Mouse (Mus musculus): ENCODE data around the gene Gbp8. TPM values are rescaled to one million over a fixed set of nuclear protein-coding genes. Genes with fewer than 3 reads are reported as not detected.

Gbp8 gene
- polyA plus RNA-seq, 1 experiment from 2014 or later, result 0.29 TPM

DNA sequence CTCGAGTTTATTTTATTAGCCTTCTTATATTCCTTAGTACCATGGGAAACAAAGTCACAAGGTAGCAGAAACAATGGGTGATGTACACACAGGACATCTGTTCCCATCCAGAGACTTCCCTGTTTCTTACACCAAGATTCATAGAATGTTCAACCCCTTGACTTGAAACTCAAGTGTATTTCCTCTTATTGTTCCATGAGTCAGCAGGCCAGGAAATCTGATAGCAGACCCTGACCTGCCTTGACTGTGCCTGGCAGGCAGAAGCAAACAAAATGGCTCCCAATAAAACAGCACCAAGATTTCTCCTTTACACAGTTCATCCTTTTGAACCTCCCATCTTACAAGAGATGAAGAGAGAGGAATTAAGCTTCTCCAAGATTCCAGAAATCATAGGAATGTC is 126.8 kb downstream of the Gbp8 start:
- peaks cover 7% of the 10 kb centered on the region; the same call in 1 of the 2 replicates for H3K9me3 ChIP-seq
- no peaks in the 10 kb centered on the region for H3K4me1 ChIP-seq
- no peak overlapping the region for H3K4me3 ChIP-seq
- 82% methylated on average over 1 of the region's 1 CpGs for WGBS
- no peak overlapping the region for H3K27ac ChIP-seq (replicated peaks)
- H3K36me3 ChIP-seq (replicated peaks), result no peaks in the 10 kb centered on the region
- no peak for DNase-seq (ENCODE audit: low spot score)
- H3K27me3 ChIP-seq (replicated peaks; ENCODE audit: low read depth, poor library complexity, severe bottlenecking), result no peaks in the 10 kb centered on the region

DNA sequence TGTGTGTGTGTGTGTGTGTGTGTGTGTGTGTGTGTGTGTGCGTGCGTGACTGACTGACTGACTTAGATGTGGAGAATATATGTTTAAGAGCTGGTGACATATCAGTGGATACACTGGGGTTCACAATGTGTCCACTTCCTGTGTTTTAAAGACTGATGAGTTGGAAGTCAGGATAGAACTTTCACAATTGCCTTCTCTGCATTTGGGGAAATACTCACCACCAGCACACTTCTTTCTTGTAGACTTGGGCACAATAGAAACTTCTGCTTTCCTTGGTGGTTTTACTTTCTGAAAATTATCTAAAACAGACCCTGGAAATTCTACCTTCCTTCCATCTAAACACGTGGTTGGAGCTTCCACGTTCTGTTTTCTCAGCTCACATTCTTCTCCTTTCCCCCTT is 127.8 kb downstream of the Gbp8 start:
- no peaks in the 10 kb centered on the region for H3K4me1 ChIP-seq
- 89% methylated on average over 4 of the region's 4 CpGs for WGBS
- H3K27me3 ChIP-seq (replicated peaks; ENCODE audit: low read depth, poor library complexity, severe bottlenecking), result no peaks in the 10 kb centered on the region
- H3K9me3 ChIP-seq, result peaks cover 7% of the 10 kb centered on the region; the same call in 1 of the 2 replicates
- no peak for DNase-seq (ENCODE audit: low spot score)
- H3K4me3 ChIP-seq, result no peak overlapping the region
- no peaks in the 10 kb centered on the region for H3K36me3 ChIP-seq (replicated peaks)
- H3K27ac ChIP-seq (replicated peaks), result no peak overlapping the region

DNA sequence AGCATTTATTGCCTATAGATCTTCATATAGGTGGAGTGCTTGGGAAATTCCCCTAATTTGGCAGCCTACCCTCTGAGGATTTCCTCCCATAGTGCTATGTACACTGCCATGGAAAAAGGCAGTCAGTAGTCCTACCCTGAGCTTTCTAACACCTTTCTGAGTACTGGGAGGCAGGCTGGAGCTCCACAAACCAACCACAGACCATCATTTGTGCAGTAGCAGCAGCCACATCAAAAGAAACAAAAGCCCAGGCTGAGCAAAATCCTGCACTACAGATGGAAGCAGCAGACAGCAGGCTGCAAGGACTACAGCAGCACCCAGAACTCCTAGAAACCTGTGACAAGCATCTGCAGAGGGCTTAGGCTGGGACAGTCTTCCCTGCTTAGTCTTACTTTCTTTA is 129.0 kb downstream of the Gbp8 start:
- H3K27me3 ChIP-seq (replicated peaks; ENCODE audit: low read depth, poor library complexity, severe bottlenecking), result no peaks in the 10 kb centered on the region
- peaks cover 6% of the 10 kb centered on the region; the same call in 1 of the 2 replicates for H3K9me3 ChIP-seq
- no peaks in the 10 kb centered on the region for H3K4me1 ChIP-seq
- H3K36me3 ChIP-seq (replicated peaks), result no peaks in the 10 kb centered on the region
- no peak overlapping the region for H3K27ac ChIP-seq (replicated peaks)
- no peak overlapping the region for H3K4me3 ChIP-seq
- DNase-seq (ENCODE audit: low spot score), result no peak

DNA sequence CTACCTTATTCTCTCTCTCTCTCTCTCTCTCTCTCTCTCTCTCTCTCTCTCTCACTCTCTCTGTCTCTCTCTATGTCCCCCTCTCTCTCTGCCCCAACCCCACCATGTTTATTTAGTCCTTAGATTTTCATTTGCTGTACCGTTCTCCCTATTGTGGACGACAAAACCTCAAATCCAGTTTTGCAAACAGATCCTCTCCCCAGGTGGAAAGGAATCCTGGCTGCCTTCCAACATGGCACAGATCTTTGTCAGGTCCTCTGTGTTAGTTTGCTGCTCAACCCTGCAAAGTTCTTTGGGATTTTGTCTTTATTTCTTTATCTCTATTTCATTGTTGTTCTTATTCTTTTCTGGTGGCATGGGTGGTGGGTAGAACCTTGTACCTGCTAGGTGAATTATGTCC is 149.9 kb downstream of the Gbp8 start:
- Histone ChIP-seq H3K4me3 (no peak overlapping the region), H3K9me3 (peaks cover 6% of the 10 kb centered on the region; the same call in 1 of the 2 replicates), H3K36me3 (replicated peaks) (no peaks in the 10 kb centered on the region), H3K27ac (replicated peaks) (no peak overlapping the region), H3K27me3 (replicated peaks; ENCODE audit: low read depth, poor library complexity, severe bottlenecking) (no peaks in the 10 kb centered on the region), H3K4me1 (no peaks in the 10 kb centered on the region)
- WGBS, result 90% methylated on average over 2 of the region's 2 CpGs
- no peak for DNase-seq (ENCODE audit: low spot score)

DNA sequence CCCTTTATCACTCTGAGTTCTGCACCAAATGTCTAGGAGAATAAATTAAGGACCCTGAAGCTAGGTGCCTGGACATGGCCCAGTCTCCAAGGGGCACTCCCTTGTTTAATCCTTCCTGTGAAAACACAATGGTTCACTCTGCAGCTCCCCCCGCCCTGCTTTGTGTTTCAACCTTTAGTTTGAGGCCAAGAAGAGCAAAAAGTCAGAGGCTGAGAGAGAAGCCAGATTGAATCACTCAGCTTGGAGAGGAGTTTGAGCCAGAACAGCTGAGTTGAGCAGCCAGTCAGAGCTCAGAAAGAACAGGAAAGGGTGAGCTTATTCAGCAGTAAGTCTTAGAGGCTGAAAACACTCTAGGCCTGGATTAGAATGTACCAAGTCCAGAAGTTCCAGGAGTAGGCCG is 151.3 kb downstream of the Gbp8 start:
- H3K36me3 ChIP-seq (replicated peaks), result no peaks in the 10 kb centered on the region
- WGBS, result 55% methylated on average over 2 of the region's 2 CpGs

DNA sequence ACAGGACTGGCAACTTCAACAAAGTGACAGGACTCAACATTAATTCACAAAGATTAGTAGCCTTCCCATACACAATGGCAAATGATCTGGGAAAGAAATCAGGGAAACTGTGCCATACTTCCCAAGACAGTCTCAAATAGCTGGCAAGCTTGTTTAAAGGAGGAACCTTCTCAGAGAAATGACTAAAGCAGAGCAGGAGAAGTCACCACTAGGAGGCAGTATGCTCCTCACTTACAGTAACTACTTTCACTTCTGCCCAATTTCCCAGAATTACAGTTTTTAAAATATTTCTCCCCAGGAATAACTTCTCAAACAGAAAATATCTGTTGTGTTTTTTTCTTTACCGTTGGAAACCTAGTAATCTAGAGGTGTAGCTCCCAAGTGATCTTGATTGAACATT is 152.6 kb downstream of the Gbp8 start:
- Histone ChIP-seq H3K4me1 (no peaks in the 10 kb centered on the region), H3K27me3 (replicated peaks; ENCODE audit: low read depth, poor library complexity, severe bottlenecking) (no peaks in the 10 kb centered on the region), H3K9me3 (peaks cover 6% of the 10 kb centered on the region; the same call in 1 of the 2 replicates), H3K4me3 (no peak overlapping the region), H3K36me3 (replicated peaks) (no peaks in the 10 kb centered on the region), H3K27ac (replicated peaks) (no peak overlapping the region)
- no peak for DNase-seq (ENCODE audit: low spot score)
- 52% methylated on average over 1 of the region's 1 CpGs for WGBS

More for the DNA sequence above, 151.3 kb downstream of the Gbp8 start:
- H3K27me3 ChIP-seq (replicated peaks; ENCODE audit: low read depth, poor library complexity, severe bottlenecking), result no peaks in the 10 kb centered on the region
- no peak overlapping the region for H3K4me3 ChIP-seq
- no peaks in the 10 kb centered on the region for H3K4me1 ChIP-seq
- H3K9me3 ChIP-seq, result peaks cover 6% of the 10 kb centered on the region; the same call in 1 of the 2 replicates
- DNase-seq (ENCODE audit: low spot score), result no peak
- H3K27ac ChIP-seq (replicated peaks), result no peak overlapping the region

DNA sequence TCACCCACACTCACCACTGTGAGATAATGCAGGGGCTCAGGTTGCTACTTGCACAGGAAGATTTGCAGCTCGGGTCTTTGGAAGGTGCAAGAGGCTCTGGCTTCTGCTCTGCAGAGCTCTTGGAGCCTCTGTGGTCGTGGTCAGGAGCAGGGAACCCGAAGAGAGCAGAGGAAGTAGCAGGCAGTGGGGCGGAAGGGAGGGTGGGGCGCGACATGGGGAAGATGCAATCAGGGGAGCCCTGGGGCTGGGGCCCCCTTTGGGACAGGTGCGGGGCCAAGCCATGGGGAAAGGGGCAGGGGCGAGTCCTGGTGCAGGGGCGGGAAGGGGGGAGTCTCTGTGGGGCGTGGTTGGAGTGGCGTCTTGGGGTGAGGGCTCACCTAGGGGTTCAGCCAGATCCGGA is 156.8 kb downstream of the Gbp8 start, which contains the start of gene Abcg3:
TSS of gene Abcg3 (minus strand) at position 184 of the 400 bp plus-strand sequence.
- Histone ChIP-seq H3K27me3 (replicated peaks; ENCODE audit: low read depth, poor library complexity, severe bottlenecking) (no peaks in the 10 kb centered on the region), H3K36me3 (replicated peaks) (no peaks in the 10 kb centered on the region), H3K9me3 (no peaks in the 10 kb centered on the region), H3K27ac (replicated peaks) (no peak within 1 kb of the TSS), H3K4me1 (no peaks in the 10 kb centered on the region), H3K4me3 (no peak within 1 kb of the TSS)
- DNase-seq (ENCODE audit: low spot score), result no peak
- WGBS, result 28% methylated on average over 12 of the region's 12 CpGs

DNA sequence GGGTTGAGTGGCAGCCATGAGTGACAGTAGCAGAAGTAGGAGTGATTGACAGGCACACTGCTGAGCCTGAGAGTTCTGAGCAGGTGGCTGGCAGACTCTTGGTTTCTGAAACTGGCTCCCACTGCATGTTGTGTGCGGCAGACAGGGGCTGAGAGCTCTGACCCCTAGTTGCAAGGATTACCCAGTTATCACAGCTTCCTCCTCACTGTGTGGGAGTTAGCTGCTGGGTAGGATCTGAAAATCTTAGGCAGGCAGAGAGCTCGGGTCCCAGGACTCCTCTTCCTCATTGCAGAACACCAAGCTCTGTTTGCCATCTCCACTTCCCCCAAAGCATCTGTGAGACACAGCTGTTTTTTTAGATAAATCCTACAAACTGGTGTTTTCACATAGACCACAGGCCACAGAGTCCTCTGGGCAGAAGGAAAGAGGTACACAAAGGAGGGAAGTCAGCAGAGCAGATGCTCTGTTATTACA is 160.3 kb downstream of the Gbp8 start:
- Histone ChIP-seq H3K27ac (replicated peaks) (no peak overlapping the region), H3K9me3 (no peaks in the 10 kb centered on the region), H3K36me3 (replicated peaks) (no peaks in the 10 kb centered on the region), H3K27me3 (replicated peaks; ENCODE audit: low read depth, poor library complexity, severe bottlenecking) (no peaks in the 10 kb centered on the region), H3K4me1 (no peaks in the 10 kb centered on the region), H3K4me3 (no peak overlapping the region)
- no peak for DNase-seq (ENCODE audit: low spot score)
- WGBS, result 64% methylated on average over 2 of the region's 2 CpGs

Other genes starting within 250 kb of the Gbp8 start
- gene Abcg3, start 156.8 kb downstream of the Gbp8 start, polyA plus RNA-seq (2016; fragmentation: Nextera tagmentation; extraction: Ambion mirVana), result 0.11 and 0.39 TPM in 2 replicates
- 0.77 and 0.85 TPM in 2 replicates for gene Gbp9, start within 50 bp of the Gbp8 start, polyA plus RNA-seq (2016; fragmentation: Nextera tagmentation; extraction: Ambion mirVana)
- 0.21 and 0.40 TPM in 2 replicates for gene Gbp4, start within 50 bp of the Gbp8 start, polyA plus RNA-seq (2016; fragmentation: Nextera tagmentation; extraction: Ambion mirVana)
- gene Gbp10, start 100.0 kb upstream of the Gbp8 start, polyA plus RNA-seq (2016; fragmentation: Nextera tagmentation; extraction: Ambion mirVana), result 0.10 and 0.30 TPM in 2 replicates
- not detected in 2 replicates for gene Gm43302, start 154.2 kb upstream of the Gbp8 start, polyA plus RNA-seq (2016; fragmentation: Nextera tagmentation; extraction: Ambion mirVana)
- gene Gbp6, start 154.2 kb upstream of the Gbp8 start, polyA plus RNA-seq (2016; fragmentation: Nextera tagmentation; extraction: Ambion mirVana), result 0.24 and 0.47 TPM in 2 replicates

All from embryonic facial prominence, embryonic 10.5 days (tissue).